Mouse (Mus musculus) brain, embryonic 14.5 days (tissue): ENCODE results near the gene Gpsm3.

Source experiments
- CTCF ChIP-seq: fragments of 200-500 bp; IDR thresholded peaks from 2 replicates; pipeline ENCODE4 v1.5.1; 2012; ENCODE audit warnings: inconsistent platforms, mild to moderate bottlenecking, moderate library complexity, borderline replicate concordance; ENCODE audit not compliant: insufficient read depth, insufficient read length; ENCODE audit errors: extremely low read depth
- POLR2A ChIP-seq: fragments of 200-500 bp; IDR thresholded peaks from 2 replicates; pipeline ENCODE4 v1.6.1; 2012; ENCODE audit warnings: mild to moderate bottlenecking, inconsistent platforms, borderline replicate concordance; ENCODE audit not compliant: poor library complexity, insufficient read depth, insufficient read length, severe bottlenecking; ENCODE audit errors: extremely low read depth

DNA sequence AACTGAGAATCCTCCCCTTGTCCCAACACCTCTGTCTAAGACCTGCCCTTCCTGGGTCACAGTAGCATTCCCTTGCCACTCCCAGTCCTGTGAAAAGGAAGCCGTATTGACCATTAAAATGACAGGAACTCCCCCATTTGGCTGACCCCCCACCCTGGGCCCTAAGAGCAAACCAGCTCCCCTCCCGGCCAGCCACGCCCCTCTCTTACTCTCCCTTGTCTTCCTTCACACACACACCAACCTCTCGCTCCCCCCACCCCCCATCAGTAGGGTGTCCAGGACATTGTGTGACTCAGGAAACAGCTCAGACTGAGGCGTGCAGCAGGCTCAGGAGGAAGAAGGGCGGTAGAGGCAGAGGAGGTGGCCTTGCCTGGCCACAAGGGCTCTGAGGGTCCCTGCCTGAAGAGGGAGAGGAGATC, 25.6 kb upstream of the Gpsm3 start, which contains the start of gene Notch4:
- TF ChIP-seq POLR2A, result no peak
- no peak for TF ChIP-seq CTCF
